Mouse (Mus musculus): ENCODE data around the gene Gpr15. TPM values are rescaled to one million over a fixed set of nuclear protein-coding genes. Genes with fewer than 3 reads are reported as not detected.

Gene Gpr15
- total and polyA plus RNA-seq, 2 experiments from 2014 or later, result 0.14 TPM; not detected in 1

- Histone ChIP-seq H3K36me3 (ENCODE audit: insufficient read depth) (peaks cover 25% of the 10 kb centered on the region; the same call in 1 of the 2 replicates), H3K4me3 (ENCODE audit: low read depth, low read length) (no peak overlapping the region), H3K4me1 (ENCODE audit: insufficient read depth) (peaks cover 3% of the 10 kb centered on the region; the same call in 1 of the 2 replicates), H3K4me2 (ENCODE audit: low read depth) (no peak overlapping the region), H3K9ac (no peak overlapping the region), H3K9me3 (ENCODE audit: low read length) (no peaks in the 10 kb centered on the region), H3K27me3 (ENCODE audit: insufficient read depth, low read length) (no peaks in the 10 kb centered on the region), H3K27ac (ENCODE audit: low read depth, low read length) (no peak overlapping the region)
- ATAC-seq, result no peak
- TF ChIP-seq CTCF (IDR thresholded peaks at IDR 0.05; ENCODE audit: low read depth), result no peak
- WGBS, result 95% methylated on average over 13 of the region's 13 CpGs
- no peak for DNase-seq
Measured at GRCm38 (mm10) chr16:58672396-58672795, 46.5 kb downstream of the Gpr15 start.

- WGBS, result 78% methylated on average over 8 of the region's 8 CpGs
- Histone ChIP-seq H3K4me3 (ENCODE audit: low read depth, low read length) (peak overlapping the region; percentile 71), H3K36me3 (ENCODE audit: insufficient read depth) (peaks cover 22% of the 10 kb centered on the region; the same call in 1 of the 2 replicates), H3K9ac (no peak overlapping the region), H3K27me3 (ENCODE audit: insufficient read depth, low read length) (no peaks in the 10 kb centered on the region), H3K27ac (ENCODE audit: low read depth, low read length) (no peak overlapping the region), H3K9me3 (ENCODE audit: low read length) (no peaks in the 10 kb centered on the region), H3K4me2 (ENCODE audit: low read depth) (peak overlapping the region; percentile 77), H3K4me1 (ENCODE audit: insufficient read depth) (peaks cover 3% of the 10 kb centered on the region; the same call in 1 of the 2 replicates)
- ATAC-seq (no peak), DNase-seq (no peak)
- TF ChIP-seq CTCF (IDR thresholded peaks at IDR 0.05; ENCODE audit: low read depth), result no peak
Measured at GRCm38 (mm10) chr16:58671212-58671985, 47.5 kb downstream of the Gpr15 start.

GRCm38 (mm10) chr16:58670643-58671042 lies 48.2 kb downstream of the Gpr15 start:
- Histone ChIP-seq H3K4me3 (ENCODE audit: low read depth, low read length) (peak overlapping the region; percentile 71), H3K9ac (peak overlapping the region; percentile 77), H3K27ac (ENCODE audit: low read depth, low read length) (peak overlapping the region; percentile 69), H3K4me2 (ENCODE audit: low read depth) (peak overlapping the region; percentile 77), H3K4me1 (ENCODE audit: insufficient read depth) (peaks cover 3% of the 10 kb centered on the region; the same call in 1 of the 2 replicates), H3K27me3 (ENCODE audit: insufficient read depth, low read length) (no peaks in the 10 kb centered on the region), H3K36me3 (ENCODE audit: insufficient read depth) (peaks cover 22% of the 10 kb centered on the region; the same call in 1 of the 2 replicates), H3K9me3 (ENCODE audit: low read length) (no peaks in the 10 kb centered on the region)
- ATAC-seq, result peak; percentile 47
- peak; percentile 60 for DNase-seq
- peak; percentile 23; the same call in 1 of the 2 replicates for TF ChIP-seq CTCF (IDR thresholded peaks at IDR 0.05; ENCODE audit: low read depth)
- WGBS, result under 1% methylated on average over 25 of the region's 25 CpGs

DNA sequence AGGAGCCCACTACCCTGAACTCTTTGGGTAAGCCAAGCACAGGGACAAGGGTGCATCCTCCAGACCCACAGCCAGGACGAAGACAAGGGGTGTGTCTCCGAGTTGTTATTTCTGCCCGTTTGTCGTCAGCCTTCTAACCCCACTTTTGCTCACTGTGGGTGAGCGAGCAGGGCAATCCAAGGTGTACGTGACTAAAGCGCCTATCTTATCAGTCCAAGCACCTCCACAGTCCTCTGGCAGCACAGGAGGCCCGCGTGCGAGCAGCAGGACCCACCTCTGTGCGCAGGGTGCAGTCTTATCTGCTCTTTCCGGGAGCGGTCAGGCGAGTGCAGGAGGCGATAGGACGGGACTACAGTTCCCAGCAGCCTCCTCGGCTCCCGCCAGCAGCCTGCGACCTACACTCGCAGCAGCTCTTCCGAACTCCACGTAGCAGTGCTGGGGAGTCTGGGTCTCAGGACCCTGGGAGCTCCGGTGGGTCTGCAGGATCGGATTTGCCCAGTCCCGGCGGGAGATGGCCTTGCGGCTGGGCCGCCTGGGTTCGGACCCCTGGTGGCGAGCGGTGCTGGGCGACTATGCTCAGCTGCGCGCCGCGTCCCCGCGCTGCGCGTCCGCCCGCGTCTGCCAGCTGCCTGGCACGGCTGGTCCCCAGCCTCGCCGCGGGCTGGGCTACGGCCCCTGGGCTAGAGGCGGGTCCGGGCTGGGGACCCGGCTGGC lies 48.8 kb downstream of the Gpr15 start, which contains the start of gene Cpox:
Gene Cpox (plus strand): TSS at position 376 of the 714 bp plus-strand sequence.
- TF ChIP-seq CTCF (IDR thresholded peaks at IDR 0.05; ENCODE audit: low read depth), result peak; percentile 40
- Histone ChIP-seq H3K36me3 (ENCODE audit: insufficient read depth) (peaks cover 20% of the 10 kb centered on the region; the same call in 1 of the 2 replicates), H3K4me2 (ENCODE audit: low read depth) (peak within 1 kb of the TSS; percentile 77), H3K4me1 (ENCODE audit: insufficient read depth) (peaks cover 3% of the 10 kb centered on the region; the same call in 1 of the 2 replicates), H3K4me3 (ENCODE audit: low read depth, low read length) (peak within 1 kb of the TSS; percentile 71), H3K9ac (peak within 1 kb of the TSS; percentile 77), H3K27ac (ENCODE audit: low read depth, low read length) (peak within 1 kb of the TSS; percentile 69), H3K9me3 (ENCODE audit: low read length) (no peaks in the 10 kb centered on the region), H3K27me3 (ENCODE audit: insufficient read depth, low read length) (no peaks in the 10 kb centered on the region)
- ATAC-seq (peak; percentile 98), DNase-seq (peak; percentile 88)
- 1% methylated on average over 50 of the region's 51 CpGs for WGBS

- H3K4me3 ChIP-seq (ENCODE audit: low read depth, low read length), result peak overlapping the region; percentile 71
- 42% methylated on average over 5 of the region's 5 CpGs for WGBS
Measured at GRCm38 (mm10) chr16:58669264-58669663, 49.6 kb downstream of the Gpr15 start.

DNA sequence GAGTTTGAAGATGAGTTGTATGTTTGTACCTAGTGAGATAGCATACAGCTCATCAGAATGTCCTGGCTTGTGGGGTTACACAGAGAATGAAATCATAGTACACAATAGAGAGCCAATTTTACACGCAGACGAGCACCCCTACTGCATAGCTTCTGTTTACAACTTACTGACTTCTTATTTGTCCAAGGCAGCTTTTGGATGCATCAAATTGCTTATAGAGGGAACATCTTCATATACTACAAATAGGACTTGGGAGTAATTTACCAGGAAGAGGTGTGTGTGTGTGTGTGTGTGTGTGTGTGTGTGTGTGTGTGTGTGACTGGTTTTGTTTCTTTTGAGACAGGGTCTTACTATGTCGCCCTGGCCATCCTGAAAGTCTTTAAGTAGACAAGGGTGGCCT lies 50.3 kb downstream of the Gpr15 start:
- DNase-seq (no peak), ATAC-seq (no peak)
- Histone ChIP-seq H3K9ac (no peak overlapping the region), H3K27ac (ENCODE audit: low read depth, low read length) (no peak overlapping the region), H3K4me3 (ENCODE audit: low read depth, low read length) (no peak overlapping the region), H3K9me3 (ENCODE audit: low read length) (no peaks in the 10 kb centered on the region), H3K4me1 (ENCODE audit: insufficient read depth) (peaks cover 3% of the 10 kb centered on the region; the same call in 1 of the 2 replicates), H3K4me2 (ENCODE audit: low read depth) (no peak overlapping the region), H3K36me3 (ENCODE audit: insufficient read depth) (peaks cover 5% of the 10 kb centered on the region; the same call in 1 of the 2 replicates), H3K27me3 (ENCODE audit: insufficient read depth, low read length) (no peaks in the 10 kb centered on the region)
- no peak for TF ChIP-seq CTCF (IDR thresholded peaks at IDR 0.05; ENCODE audit: low read depth)
- 76% methylated on average over 3 of the region's 3 CpGs for WGBS

More at GRCm38 (mm10) chr16:58669264-58669663, 49.6 kb downstream of the Gpr15 start:
- peak overlapping the region; percentile 77; the same call in 1 of the 2 replicates for H3K4me2 ChIP-seq (ENCODE audit: low read depth)
- peaks cover 12% of the 10 kb centered on the region; the same call in 1 of the 2 replicates for H3K36me3 ChIP-seq (ENCODE audit: insufficient read depth)
- DNase-seq (peak; percentile 3), ATAC-seq (no peak)
- 0 out of 2 replicates have a peak overlapping the region, but pooled peaks have one; percentile 77 for H3K9ac ChIP-seq
- H3K27ac ChIP-seq (ENCODE audit: low read depth, low read length), result no peak overlapping the region
- no peak for TF ChIP-seq CTCF (IDR thresholded peaks at IDR 0.05; ENCODE audit: low read depth)
- H3K4me1 ChIP-seq (ENCODE audit: insufficient read depth), result peaks cover 3% of the 10 kb centered on the region; the same call in 1 of the 2 replicates
- no peaks in the 10 kb centered on the region for H3K9me3 ChIP-seq (ENCODE audit: low read length)
- H3K27me3 ChIP-seq (ENCODE audit: insufficient read depth, low read length), result no peaks in the 10 kb centered on the region

Small RNA genes within 50 kb of the gene (microRNA-seq; reads per million reads assigned to microRNA genes)
- 0 reads per million in 2 experiments for gene Gm27564

Other genes with a start within 250 kb of the Gpr15 start
- gene St3gal6, start 194.8 kb downstream of the Gpr15 start, total RNA-seq (2014; rRNA removed), result 3.9 and 12.6 TPM in 2 replicates
- 12.7 and 14.9 TPM in 2 replicates for gene St3gal6, start 194.8 kb downstream of the Gpr15 start, polyA plus RNA-seq (2015; fragmentation: Nextera tagmentation; extraction: Ambion mirVana)
- gene Gm813, start 102.1 kb downstream of the Gpr15 start, total RNA-seq (2014; rRNA removed), result not detected in 2 replicates
- gene Gm813, start 102.1 kb downstream of the Gpr15 start, polyA plus RNA-seq (2015; fragmentation: Nextera tagmentation; extraction: Ambion mirVana), result not detected in 2 replicates
- not detected in 2 replicates for gene E330017A01Rik, start 80.3 kb downstream of the Gpr15 start, total RNA-seq (2014; rRNA removed)
- gene E330017A01Rik, start 80.3 kb downstream of the Gpr15 start, polyA plus RNA-seq (2015; fragmentation: Nextera tagmentation; extraction: Ambion mirVana), result 0.16 TPM in 1 of 2 replicates, not detected in the other
- gene Cpox, start 48.8 kb downstream of the Gpr15 start, total RNA-seq (2014; rRNA removed), result 12.9 and 22.4 TPM in 2 replicates
- gene Cpox, start 48.8 kb downstream of the Gpr15 start, polyA plus RNA-seq (2015; fragmentation: Nextera tagmentation; extraction: Ambion mirVana), result 5.9 and 10.0 TPM in 2 replicates
- 42.9 and 54.8 TPM in 2 replicates for gene Cldnd1, start 8.8 kb upstream of the Gpr15 start, total RNA-seq (2014; rRNA removed)
- gene Cldnd1, start 8.8 kb upstream of the Gpr15 start, polyA plus RNA-seq (2015; fragmentation: Nextera tagmentation; extraction: Ambion mirVana), result 117 and 129 TPM in 2 replicates
- gene Olfr172, start 44.1 kb upstream of the Gpr15 start, total RNA-seq (2014; rRNA removed), result not detected in 2 replicates
- gene Olfr172, start 44.1 kb upstream of the Gpr15 start, polyA plus RNA-seq (2015; fragmentation: Nextera tagmentation; extraction: Ambion mirVana), result not detected in 2 replicates
- gene Olfr173, start 81.2 kb upstream of the Gpr15 start, total RNA-seq (2014; rRNA removed), result not detected in 2 replicates
- gene Olfr173, start 81.2 kb upstream of the Gpr15 start, polyA plus RNA-seq (2015; fragmentation: Nextera tagmentation; extraction: Ambion mirVana), result not detected in 2 replicates
- gene Olfr175-ps1, start 107.7 kb upstream of the Gpr15 start, total RNA-seq (2014; rRNA removed), result not detected in 2 replicates
- not detected in 2 replicates for gene Olfr175-ps1, start 107.7 kb upstream of the Gpr15 start, polyA plus RNA-seq (2015; fragmentation: Nextera tagmentation; extraction: Ambion mirVana)
- not detected in 2 replicates for gene Olfr177, start 155.7 kb upstream of the Gpr15 start, total RNA-seq (2014; rRNA removed)
- gene Olfr177, start 155.7 kb upstream of the Gpr15 start, polyA plus RNA-seq (2015; fragmentation: Nextera tagmentation; extraction: Ambion mirVana), result not detected in 2 replicates
- not detected in 2 replicates for gene Olfr178, start 173.0 kb upstream of the Gpr15 start, total RNA-seq (2014; rRNA removed)
- gene Olfr178, start 173.0 kb upstream of the Gpr15 start, polyA plus RNA-seq (2015; fragmentation: Nextera tagmentation; extraction: Ambion mirVana), result not detected in 2 replicates
- not detected in 2 replicates for gene Olfr181, start 209.7 kb upstream of the Gpr15 start, total RNA-seq (2014; rRNA removed)
- not detected in 2 replicates for gene Olfr181, start 209.7 kb upstream of the Gpr15 start, polyA plus RNA-seq (2015; fragmentation: Nextera tagmentation; extraction: Ambion mirVana)
- not detected in 2 replicates for gene Olfr180, start 210.3 kb upstream of the Gpr15 start, total RNA-seq (2014; rRNA removed)
- not detected in 2 replicates for gene Olfr180, start 210.3 kb upstream of the Gpr15 start, polyA plus RNA-seq (2015; fragmentation: Nextera tagmentation; extraction: Ambion mirVana)